Mouse (Mus musculus): Measurements from ENCODE around the gene Pnpla2.

Pnpla2 gene

GRCm38 (mm10) chr7:141483114-141483653 is 28.2 kb downstream of the Pnpla2 start:
- no peak for DNase-seq (ENCODE audit: low read depth)

- DNase-seq (ENCODE audit: low read depth) = no peak
These were observed 29.5 kb downstream of the Pnpla2 start for GRCm38 (mm10) chr7:141484186-141485120.

GRCm38 (mm10) chr7:141485186-141485585 is 30.2 kb downstream of the Pnpla2 start:
- no peak for DNase-seq (ENCODE audit: low read depth)

GRCm38 (mm10) chr7:141485606-141486005 is 30.6 kb downstream of the Pnpla2 start:
- DNase-seq (ENCODE audit: low read depth) = no peak

- DNase-seq (ENCODE audit: low read depth) = no peak
These were observed 31.2 kb downstream of the Pnpla2 start for GRCm38 (mm10) chr7:141486239-141486638.

GRCm38 (mm10) chr7:141487141-141487540 is 32.1 kb downstream of the Pnpla2 start:
- DNase-seq (ENCODE audit: low read depth) = no peak

- no peak for DNase-seq (ENCODE audit: low read depth)
These were observed 36.2 kb downstream of the Pnpla2 start for GRCm38 (mm10) chr7:141491151-141491550.

- DNase-seq (ENCODE audit: low read depth) = no peak
These were observed 37.7 kb downstream of the Pnpla2 start for GRCm38 (mm10) chr7:141492738-141493137.

- no peak for DNase-seq (ENCODE audit: low read depth)
These were observed 38.7 kb downstream of the Pnpla2 start for GRCm38 (mm10) chr7:141493729-141494128.

GRCm38 (mm10) chr7:141495379-141495778 is 40.4 kb downstream of the Pnpla2 start:
- no peak for DNase-seq (ENCODE audit: low read depth)

GRCm38 (mm10) chr7:141495940-141496339 is 40.9 kb downstream of the Pnpla2 start:
- DNase-seq (ENCODE audit: low read depth) = no peak

- DNase-seq (ENCODE audit: low read depth) = no peak
These were observed 42.6 kb downstream of the Pnpla2 start for GRCm38 (mm10) chr7:141497600-141497999.

- no peak for DNase-seq (ENCODE audit: low read depth)
These were observed 47.0 kb downstream of the Pnpla2 start for GRCm38 (mm10) chr7:141501820-141502555.

GRCm38 (mm10) chr7:141502556-141502905 is 47.5 kb downstream of the Pnpla2 start:
- DNase-seq (ENCODE audit: low read depth) = no peak

- DNase-seq (ENCODE audit: low read depth) = no peak
These were observed 51.3 kb downstream of the Pnpla2 start for GRCm38 (mm10) chr7:141506278-141506677.

- no peak for DNase-seq (ENCODE audit: low read depth)
These were observed 53.2 kb downstream of the Pnpla2 start for GRCm38 (mm10) chr7:141508160-141508559.

- no peak for DNase-seq (ENCODE audit: low read depth)
These were observed 55.2 kb downstream of the Pnpla2 start for GRCm38 (mm10) chr7:141510196-141510595.
